Mouse (Mus musculus) skeletal muscle tissue, adult 2 months (tissue): Measurements from ENCODE around the gene Elp1.

Experiments used
- DNase-seq: peaks from one replicate; pipeline ENCODE4 v3.0.0-alpha.2; 2012; ENCODE audit warnings: low read depth, low spot score

Elp1 gene

DNA sequence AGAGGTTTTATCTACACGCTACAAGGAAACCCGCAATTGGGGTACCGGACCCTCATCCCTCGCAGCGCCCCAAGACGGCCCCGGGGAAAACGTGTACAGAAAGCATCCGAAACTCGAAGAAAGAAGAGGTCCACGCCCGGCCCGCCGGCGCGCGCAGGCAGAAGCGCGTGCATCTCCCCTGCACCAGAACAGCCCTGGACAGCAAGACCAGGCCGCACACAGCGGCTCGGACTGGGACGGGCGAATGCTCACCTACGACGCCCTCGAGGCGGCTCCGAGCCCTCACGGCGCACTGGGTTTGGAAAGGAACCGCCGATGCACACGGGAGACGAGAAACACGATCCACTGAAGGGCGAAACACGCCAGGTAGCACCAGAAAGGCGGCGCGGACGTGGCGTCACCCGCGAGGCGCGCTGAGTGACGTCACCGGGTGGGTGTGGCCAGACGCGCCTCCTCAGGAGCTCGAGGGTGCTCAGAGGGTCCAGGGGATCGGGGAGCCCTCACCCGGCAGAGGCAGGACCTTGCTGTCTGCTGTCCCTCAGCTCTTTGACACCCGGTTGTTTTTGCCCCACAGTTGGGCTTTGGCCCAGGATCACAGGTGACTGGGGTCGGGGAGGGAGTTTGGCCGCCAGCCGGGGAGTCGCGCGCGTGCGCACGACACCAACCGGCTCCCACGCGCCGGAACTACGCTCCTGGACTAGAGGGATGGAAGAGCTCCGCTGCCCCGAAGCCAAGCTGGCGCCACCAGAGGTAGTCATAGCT lies at the start of gene Elp1, which contains the start of gene Fam206a:
TSS of gene Elp1 (minus strand) at position 425 of the 762 bp plus-strand sequence.
TSS of gene Fam206a (plus strand) at position 439 of the 762 bp plus-strand sequence.
- peak; percentile 82 for DNase-seq

DNA sequence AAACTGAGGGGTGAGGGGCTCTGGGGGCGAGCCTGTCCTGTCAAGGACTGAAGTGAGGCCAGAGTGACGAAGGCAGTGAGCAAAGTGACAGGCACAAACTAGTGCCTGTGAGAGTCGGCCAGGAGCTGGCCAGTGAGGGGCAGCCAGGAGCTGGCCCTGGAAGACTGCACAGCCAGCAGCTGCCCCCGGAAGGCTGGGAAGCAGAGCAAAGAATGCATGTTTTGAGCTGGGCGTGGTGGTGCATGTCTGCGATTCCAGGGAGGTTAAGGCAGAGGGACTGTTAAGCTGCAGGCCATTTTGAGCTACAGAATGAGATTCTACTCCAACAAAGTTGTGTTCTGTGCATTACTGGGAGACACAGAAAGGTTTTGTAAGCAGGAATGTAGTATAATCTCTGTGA lies 48.6 kb upstream of the Elp1 start:
- no peak for DNase-seq

DNA sequence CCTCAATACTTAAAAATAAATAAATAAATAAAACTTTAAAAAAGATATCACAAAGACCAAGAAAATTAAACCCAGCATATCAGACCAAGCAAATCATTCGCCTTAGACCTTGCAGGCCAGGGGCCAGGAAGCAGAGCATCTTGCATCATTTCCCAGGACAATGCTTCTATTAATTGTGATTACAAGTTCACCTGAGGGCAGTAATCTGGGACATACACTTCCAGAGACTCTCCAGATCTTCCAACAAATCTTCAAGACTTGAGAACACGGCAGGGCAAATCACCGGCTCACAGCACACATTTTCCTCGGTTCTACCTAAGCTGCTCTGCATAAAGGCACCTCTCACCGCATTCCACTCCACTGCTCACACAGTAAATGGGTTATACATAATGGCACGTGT lies 45.9 kb upstream of the Elp1 start:
- DNase-seq = no peak

DNA sequence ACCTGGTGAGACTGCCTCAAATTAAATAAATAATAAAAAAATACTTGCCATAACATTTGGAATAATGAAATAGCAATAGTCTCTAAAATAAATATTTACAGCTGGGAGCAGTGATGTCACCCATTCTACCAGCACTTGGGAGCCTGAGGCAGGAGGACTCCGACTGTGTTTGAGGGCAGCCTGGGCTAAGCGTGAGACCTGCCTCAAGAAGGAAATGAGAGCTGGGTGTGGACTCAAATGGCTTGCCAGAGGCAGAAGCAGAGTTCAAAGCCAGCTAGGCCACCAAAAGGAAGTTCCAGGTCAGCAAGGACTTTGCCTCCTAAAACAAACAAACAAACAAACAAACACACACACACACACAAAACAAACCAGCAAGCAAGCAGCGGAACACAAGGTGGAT lies 45.3 kb upstream of the Elp1 start:
- DNase-seq = no peak

DNA sequence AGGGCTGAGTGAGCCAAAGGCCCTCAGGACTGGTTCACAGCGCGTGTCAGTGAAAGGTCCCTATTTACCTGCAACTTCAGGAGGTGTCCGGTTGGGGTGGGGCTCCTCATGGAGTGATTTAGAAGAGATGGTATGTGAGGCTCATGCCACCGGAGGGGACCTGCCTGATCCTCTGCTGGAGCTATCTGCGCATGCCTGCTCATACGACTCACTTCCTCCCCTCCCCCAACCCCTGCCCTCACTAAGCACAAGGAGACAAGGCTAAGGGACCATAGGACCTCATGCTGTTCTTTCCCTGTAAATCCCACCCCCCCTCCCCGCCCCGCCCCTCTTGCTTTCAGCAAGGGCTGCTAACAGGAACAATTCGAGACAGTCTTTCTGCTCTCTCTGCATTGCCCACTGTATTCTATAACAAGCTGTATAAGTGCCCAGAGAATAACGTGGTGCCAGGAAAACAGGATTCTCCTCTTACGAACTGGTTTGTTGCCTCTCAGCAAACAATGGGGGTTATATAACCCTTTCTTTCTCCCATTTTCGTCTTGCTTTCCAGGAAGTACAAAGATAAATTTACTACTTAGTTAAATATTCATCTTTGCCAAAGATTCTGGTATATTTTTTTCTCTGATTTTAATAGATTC lies 43.9 kb upstream of the Elp1 start:
- no peak for DNase-seq

DNA sequence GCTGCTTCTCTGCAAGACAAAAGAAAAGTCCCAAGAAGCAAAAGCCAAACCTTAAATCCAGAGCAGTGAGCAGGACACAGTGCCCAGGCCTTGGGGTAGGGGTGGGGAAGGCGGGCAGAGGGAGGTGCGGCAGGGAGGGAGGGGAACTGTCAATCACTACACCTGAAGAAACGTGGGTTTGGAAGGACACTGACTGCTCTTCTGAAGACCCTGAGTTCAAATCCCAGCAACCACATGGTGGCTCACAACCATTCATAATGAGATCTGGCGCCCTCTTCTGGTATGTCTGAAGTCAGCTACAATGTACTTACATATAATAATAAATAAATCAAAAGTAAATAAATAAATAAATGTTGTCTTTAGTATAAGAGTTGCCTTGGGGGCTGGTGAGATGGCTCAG lies 42.8 kb upstream of the Elp1 start:
- no peak for DNase-seq

DNA sequence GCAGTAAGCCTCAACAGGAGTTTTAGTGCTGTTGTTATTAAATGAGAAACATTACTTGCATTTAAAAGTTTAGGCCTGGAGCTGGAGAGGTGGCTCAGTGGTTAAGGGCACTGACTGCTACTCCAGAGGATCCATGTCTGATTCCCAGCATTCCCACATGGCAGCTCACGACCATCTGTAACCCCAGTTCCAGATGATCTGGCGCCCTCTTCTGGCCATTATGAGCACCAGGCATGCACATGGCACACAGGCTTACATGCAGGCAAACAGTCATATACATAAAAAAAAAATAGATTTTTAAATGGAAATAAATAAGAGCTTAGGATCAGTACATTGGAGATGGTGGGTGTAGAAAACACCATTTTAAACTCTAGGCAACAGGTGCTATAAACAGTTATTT lies 41.8 kb upstream of the Elp1 start:
- DNase-seq = no peak

DNA sequence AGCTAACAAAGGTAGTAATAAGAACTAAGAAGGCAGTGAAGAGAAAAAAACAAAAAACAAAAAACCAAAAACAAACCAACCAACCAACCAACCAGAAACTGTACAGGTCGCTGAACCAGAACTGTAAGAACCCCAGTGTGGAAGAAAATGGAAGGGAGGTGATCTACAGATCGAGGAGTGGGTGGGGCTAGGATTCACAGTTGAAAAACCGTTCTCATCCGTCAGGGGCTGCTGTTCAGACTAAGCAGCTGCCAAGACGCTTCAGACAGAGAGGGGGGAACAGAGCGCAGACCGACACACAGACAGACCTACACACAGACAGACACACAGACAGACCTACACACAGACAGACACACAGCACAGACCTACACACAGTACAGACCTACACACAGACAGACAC lies 40.4 kb upstream of the Elp1 start:
- DNase-seq = no peak

DNA sequence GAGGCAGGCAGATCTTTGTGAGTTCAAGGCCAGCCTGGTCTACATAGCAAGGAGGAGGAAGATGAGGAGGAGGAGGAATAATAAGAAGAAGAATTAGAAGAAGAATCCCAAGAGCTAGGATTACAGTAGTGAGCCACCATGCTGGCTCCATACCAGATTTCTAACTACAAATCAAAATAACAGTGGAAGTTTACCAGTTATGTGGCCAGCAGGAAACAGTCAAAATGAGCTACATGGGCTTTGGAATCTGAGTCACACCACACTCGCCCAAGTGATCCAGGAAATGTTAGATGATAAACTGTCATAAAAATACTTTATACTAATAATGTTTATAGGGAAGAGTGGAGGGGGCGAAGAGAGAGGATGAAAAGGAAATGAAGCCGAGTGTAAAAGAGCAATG lies 38.2 kb upstream of the Elp1 start:
- no peak for DNase-seq

DNA sequence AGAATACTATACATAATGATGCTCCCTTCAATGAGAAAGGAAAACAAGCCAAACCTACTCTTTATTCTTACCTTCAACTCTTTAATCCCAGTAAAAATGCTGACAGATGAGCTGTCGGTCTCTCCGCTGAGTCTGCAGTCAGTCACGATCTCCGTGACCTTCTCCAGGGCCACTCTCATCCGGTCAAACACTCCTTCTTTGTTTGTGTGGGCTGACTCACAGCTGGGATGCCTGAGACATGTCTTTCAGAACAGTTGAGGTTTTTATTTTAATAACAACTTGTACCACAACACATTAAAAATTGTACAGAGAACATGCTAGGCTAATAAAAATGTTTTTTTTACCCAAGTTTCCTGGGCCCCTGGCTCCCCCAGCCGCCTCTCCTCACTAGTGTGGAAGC lies 35.5 kb upstream of the Elp1 start:
- no peak for DNase-seq

DNA sequence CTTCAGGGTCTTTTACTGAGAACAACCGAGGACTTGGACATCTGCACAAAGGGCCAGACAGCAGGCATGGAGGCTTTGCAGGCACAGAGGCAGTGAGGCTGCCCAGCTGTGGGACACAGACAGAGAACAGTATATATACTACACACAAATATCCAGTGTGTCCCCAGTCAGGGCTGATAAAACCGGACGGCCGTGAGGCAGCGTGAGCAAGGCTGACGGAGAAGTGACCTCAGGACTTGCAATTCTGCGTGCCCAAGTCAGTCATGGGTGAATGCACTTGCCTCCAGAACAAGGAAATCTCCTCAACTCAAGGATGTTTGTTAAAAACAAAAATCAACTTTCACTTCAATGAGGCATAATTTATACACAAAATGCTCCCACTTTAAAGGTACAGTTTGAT lies 29.9 kb upstream of the Elp1 start:
- DNase-seq = no peak

DNA sequence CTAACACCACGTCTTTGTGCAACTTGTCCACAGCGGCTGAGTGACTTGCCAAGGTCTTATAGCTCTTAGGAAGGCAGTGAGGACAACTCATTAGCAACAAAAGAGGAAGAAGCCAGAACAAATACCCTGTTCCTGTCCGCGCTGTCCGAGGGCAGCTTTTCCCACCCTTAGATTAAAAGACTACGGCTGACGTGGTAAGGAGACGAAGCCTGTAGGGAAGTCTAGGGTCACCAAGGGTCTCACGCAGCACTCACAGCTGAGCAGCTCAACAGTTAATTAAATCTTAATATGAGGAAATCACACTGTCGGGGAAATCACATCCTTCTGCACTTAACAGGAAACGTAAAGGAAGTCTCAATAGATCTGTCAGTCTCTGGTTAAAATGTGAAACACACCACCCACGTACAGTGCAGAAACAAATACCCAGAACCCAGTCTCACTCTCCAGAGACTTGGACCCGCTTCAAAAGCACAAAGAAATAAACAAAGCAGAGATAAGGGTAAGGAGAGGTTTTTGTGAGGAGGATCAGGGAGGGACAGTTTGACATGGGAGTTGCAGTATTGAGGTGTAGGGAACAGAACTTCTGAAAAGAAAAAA lies 29.0 kb upstream of the Elp1 start:
- no peak for DNase-seq

DNA sequence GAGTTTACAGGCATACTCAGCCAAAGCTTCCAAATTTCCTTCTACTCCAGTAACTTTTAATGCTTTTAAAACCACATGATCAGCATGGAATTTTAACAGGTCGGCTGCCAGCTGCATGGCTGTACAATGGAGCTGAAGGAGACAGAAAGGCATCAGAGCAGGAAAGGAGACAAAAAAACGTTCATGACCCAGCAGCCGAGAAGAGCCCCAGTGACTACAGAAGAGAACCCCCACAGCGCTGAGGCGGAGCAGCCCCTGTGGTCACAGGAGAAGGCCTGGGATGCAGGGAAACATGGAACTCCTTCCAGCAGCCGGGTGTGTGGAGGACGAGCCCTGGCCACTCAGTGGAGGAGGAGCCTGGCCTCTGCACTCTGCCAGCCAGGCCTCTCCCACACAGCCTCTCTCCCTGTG lies 27.4 kb upstream of the Elp1 start:
- DNase-seq = peak; percentile 8

DNA sequence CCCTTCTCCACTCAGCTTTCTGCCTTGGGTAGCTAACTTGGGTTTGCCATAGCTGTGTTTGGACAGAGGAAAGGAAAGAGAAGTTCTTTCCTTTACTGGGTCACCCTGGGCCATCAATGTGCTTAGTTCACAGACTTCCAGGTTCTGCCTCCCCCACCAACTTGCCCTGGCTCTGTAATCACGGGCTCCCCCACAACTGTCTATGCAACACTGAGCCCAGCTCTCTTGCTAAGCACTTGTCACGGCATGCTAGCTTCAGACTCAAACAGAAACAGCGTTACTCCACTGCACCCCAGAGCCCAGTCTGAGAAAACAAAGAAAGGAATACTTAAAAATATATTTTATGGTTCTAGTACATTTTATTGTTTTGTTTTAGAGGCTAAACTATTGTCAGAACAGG lies 26.8 kb upstream of the Elp1 start:
- no peak for DNase-seq

DNA sequence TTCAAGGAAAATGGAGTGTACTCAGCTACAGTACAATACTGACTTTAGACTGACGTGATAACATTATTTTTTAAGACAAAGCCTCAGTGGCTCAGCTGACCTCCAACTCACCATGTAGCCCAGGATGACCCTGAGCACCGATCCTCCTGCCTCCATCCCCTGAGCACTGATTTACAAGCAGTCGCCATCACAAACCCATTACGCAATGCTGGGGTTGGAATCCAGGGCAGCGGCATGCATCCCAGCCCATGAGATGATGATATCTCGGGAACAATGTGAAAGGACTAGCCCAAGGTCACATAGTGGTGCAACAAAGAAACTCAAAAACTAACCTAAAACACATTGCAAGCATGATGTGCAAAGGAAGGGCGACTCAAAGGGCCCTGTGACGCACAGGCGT lies 22.1 kb upstream of the Elp1 start:
- DNase-seq = no peak

DNA sequence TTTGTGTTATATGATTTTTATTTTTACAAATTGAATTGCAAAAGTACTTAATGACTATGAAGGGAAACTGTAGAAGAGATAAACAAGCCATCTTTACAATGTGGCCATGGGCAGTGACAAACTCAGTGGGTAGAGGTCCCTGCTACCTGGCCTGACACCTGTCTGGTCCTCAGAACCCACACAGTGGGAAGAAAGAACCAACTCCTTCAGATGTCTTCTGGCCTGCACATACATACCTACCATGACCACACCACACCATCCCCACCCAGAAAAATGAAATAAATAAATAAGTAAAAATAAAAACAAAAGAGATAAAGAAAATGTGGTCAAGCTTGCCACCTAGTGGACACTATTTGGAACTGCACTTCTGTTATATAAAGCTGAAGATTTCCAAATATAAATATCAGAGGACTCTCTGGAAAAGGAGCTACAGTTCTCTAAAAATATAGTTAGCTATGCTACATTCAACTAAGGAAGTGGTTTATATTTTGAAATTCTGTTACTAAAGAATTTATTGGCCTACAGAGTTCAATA lies 18.0 kb upstream of the Elp1 start:
- peak; percentile 6 for DNase-seq

DNA sequence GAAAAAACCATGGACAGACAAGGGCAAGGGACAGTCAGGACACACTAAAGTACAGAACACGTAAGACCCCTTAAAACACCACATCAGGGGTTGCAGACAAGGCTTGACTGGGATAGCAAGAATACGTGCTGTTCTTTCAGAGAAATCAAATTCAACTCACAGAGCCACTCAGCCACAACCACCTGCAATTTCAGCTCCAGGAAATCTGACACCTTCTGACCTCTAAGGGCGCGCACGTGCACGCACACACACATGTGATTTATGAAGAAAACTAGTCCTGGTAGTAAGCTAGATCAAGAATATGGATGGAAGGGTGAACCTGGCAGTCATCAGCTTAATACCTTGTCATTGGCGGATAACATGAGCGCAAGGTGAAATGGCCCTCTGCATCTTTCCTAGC lies 13.0 kb upstream of the Elp1 start:
- no peak for DNase-seq

DNA sequence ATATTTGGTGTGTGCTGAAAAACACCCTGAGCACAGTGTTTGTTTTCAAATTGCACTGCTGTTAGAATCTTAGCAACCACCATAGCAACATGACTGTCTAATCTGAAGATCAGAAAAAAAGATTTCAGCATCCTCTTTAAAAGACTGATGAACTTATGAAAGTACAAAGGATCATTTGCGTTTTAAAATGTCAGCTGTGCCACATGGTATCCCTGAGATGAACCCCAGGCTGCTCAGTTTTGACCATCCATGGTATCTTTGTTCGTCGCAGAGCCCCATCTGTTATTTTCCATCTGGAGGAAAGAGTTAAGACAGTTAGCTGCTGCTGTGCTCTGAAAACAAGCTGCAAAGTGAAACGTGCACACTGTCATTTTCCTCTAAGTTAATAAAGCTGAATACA lies 10.0 kb upstream of the Elp1 start:
- no peak for DNase-seq

DNA sequence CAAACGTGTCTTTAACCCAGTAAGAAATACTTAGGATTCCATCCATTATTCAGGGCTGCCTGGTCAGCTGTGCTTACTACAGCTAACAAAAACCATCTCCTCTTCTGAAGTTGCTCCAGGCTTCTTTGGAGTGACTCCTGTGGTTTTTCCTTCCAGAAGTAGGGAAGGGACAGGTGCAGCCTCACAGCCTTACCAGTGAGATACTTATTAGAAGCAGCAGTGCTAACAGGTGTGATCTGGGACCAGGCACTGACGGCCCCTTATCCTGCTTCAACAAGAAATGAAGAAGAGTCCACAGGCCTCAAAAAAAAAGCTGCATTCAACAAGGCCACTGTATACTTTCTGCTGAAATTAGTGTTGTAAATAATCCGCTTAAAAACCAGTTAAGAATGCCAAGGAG lies 9.5 kb upstream of the Elp1 start:
- no peak for DNase-seq

DNA sequence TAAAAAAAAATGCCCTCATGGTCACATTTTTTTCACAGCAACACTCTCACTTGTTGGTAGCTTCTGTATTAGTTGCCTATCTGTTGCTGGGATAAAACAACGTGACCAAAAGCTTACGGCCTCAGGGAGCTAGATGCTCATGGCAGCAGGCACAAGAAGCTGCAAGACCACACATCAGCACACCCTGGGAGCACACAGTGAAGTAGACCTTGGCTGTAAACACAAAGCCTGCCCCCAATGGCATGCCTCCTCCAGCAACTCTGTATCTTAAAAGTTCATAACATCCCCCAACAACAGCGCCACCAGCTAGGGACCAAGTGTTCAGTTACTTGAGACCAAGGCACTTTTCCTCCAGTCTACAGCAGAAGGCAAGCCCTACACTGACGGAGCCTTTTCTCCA lies 6.9 kb upstream of the Elp1 start:
- DNase-seq = no peak

DNA sequence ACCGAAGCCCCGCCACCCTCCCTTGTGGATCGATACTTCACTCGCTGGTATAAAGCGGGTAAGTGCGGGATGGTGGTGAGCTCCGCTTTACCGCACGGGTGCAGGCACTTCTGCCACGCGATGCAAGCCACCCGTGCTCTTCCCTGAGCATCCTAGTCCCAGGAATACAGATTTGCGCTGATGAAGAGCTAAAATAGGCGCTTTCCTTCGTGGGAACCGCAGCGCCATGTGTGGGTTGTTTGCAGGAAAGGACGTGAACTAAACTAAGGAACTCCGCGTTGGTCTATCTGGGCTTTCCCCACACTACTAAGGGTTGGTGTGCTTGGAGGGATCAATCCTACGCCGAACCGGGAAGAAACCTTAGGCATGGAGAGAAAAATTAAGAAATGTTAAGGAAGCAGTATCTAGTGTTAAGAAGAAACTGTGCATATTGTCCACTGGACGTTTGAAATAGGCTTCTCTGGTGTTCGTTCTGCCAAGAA lies 579 bp upstream of the Elp1 start:
- DNase-seq = no peak

DNA sequence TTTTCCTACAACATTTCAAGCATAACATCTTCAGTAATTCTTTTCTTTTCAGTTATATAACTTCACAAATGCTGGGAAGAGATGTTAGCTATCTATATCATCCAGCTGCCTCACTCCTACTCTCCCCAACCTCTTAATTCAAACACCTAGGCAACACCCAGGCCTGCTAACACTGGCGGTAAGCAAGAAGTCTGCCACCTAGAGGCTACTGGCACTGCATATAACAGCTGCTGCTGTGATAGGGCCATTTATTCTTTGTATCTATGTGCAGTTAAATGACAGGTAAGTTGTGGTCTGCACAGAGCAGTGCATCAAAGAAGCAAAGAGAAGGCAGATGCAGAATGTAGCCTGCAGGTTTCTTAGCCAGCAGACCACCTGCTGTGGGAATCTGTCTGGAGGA lies 10.8 kb downstream of the Elp1 start:
- DNase-seq = no peak

DNA sequence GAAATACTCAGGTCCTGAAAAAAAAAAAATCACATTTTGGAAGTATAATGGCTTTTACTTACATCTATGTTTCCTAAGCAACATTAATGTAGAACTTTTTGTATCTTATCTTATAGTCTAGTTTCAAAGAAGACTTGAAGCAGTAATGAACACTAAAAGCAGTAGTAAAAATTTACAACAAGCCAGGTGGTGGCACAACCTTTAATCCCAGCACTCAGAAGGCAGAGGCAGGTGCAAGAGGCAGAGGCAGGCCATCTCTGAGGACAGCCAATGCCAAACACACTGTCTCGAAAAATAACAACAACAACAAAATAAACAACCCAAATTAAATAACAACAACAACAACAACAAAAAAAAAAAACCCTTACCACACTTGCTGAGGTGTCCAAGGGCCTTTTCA lies 31.1 kb downstream of the Elp1 start:
- no peak for DNase-seq
